In genomic region chr2:151921068-151921467, GRCm38 (mm10) we compare ENCODE assay signal across 16 mouse cellular contexts. TPM values are rescaled to one million over a fixed set of nuclear protein-coding genes. Genes with fewer than 3 reads are reported as not detected.
"Had no signal": no experiment of that assay in that cellular context is flagged by ENCODE, and none has a peak within 500 bp of the region (broad histone marks: within the 10 kb centered on the region; RNA-seq: fewer than 3 reads in every experiment).

No protein-coding gene starts in this region.

- H3K4me2 ChIP-seq: limb, embryonic 13.5 days; liver, embryonic 11.5 days; liver, embryonic 15.5 days; midbrain, embryonic 15.5 days; neural tube, embryonic 13.5 days had no signal

- H3K36me3 ChIP-seq: limb, embryonic 13.5 days; liver, embryonic 15.5 days; midbrain, embryonic 10.5 days; midbrain, embryonic 15.5 days; neural tube, embryonic 13.5 days had no signal

- H3K9me3 ChIP-seq: limb, embryonic 13.5 days; liver, embryonic 15.5 days; midbrain, embryonic 10.5 days; midbrain, embryonic 15.5 days; neural tube, embryonic 13.5 days had no signal

- H3K4me3 ChIP-seq: limb, embryonic 13.5 days; liver, embryonic 15.5 days; midbrain, embryonic 10.5 days; midbrain, embryonic 15.5 days; neural tube, embryonic 13.5 days had no signal

- H3K27ac ChIP-seq: limb, embryonic 13.5 days; liver, embryonic 15.5 days; midbrain, embryonic 15.5 days; neural tube, embryonic 13.5 days had no signal

- ATAC-seq: midbrain, embryonic 15.5 days had no signal

- H3K4me1 ChIP-seq: liver, embryonic 15.5 days; midbrain, embryonic 15.5 days had no signal

- DNase-seq: kidney, adult 11 months; kidney, adult 9 months; kidney, postnatal 25 days; layer of hippocampus, adult 9-11 months; layer of hippocampus, postnatal 36 days; lung, adult 2 months; right cerebral cortex, postnatal 4 days; spleen, adult 18-20 months; thymus, adult 18-20 months; thymus, postnatal 14 days had no signal

- H3K9ac ChIP-seq: limb, embryonic 13.5 days; liver, embryonic 15.5 days; midbrain, embryonic 15.5 days; neural tube, embryonic 13.5 days had no signal

- H3K27me3 ChIP-seq: limb, embryonic 13.5 days; liver, embryonic 15.5 days; midbrain, embryonic 15.5 days; neural tube, embryonic 13.5 days had no signal

RNA-seq across cellular contexts. Expression of gene Angpt4, which starts 10.1 kb away (rescaled TPM):
- polyA plus RNA-seq: liver, embryonic 15.5 days had no signal
